ENCODE assay signal across 8 mouse cellular contexts in the genomic region with DNA sequence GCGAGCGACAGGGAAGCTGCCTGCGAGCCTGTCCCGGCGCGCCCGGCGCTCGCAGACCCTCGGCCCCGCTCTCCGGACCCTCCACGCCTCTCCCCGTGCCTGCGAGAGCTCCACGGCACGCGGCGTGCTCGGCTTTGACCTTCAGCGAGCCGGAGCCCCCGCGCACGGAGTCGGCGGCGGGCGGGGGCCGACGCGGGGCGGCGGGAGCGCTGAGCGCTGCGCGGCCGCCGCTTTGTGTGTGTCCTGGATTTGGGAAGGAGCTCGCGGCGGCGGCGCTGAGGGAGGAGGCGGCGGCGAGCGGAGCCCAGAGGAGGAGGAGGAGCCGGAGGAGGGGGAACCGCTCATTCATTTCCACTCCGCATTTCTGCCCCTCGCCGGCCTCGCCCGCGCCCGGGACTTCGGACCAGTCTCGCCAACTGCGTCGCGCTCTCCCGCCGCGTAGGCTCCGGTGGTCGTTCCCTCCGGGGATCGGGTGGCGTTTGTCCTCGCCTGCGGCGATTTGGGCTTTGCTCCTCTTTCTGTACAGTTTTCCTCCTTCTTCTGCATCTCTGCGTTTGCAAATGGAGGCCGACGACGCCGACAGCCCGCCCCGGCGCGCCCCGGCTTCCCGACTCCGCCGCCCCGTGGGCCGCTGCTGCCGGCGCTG. TPM values are rescaled to one million over a fixed set of nuclear protein-coding genes. Genes with fewer than 3 reads are reported as not detected.
DNase-seq lines count a peak whose midpoint lies in the region; ATAC-seq and TF ChIP-seq lines count a peak whose summit lies in the region.

No protein-coding gene starts in this region.

- peaks cover 2% of the 10 kb centered on the region for H3K4me1 ChIP-seq in ES-Bruce4 (ENCODE audit: control insufficient read depth, insufficient read depth, low read length)
- H3K4me1 ChIP-seq in forebrain, postnatal 0 days (ENCODE audit: insufficient read depth) = peaks cover 13% of the 10 kb centered on the region

- no peak for TF ChIP-seq POLR2A in ES-Bruce4 (IDR thresholded peaks at IDR 0.05; ENCODE audit: insufficient read depth, low read length)

- peak overlapping the region; percentile 98 for H3K4me2 ChIP-seq in forebrain, postnatal 0 days (ENCODE audit: low read depth)

- TF ChIP-seq CTCF in ES-Bruce4 (IDR thresholded peaks at IDR 0.05; ENCODE audit: low read depth, low read length) = no peak
- TF ChIP-seq CTCF in forebrain, postnatal 0 days (IDR thresholded peaks at IDR 0.05; ENCODE audit: low read depth) = no peak

- no peak overlapping the region; the same call in 1 of the 2 replicates for H3K27ac ChIP-seq in ES-Bruce4 (ENCODE audit: insufficient read depth, low read length)
- peak overlapping the region; percentile 99 for H3K27ac ChIP-seq in forebrain, postnatal 0 days (ENCODE audit: low read depth, low read length)

- H3K27me3 ChIP-seq in ES-Bruce4 (ENCODE audit: control insufficient read depth, insufficient read depth, low read length, poor library complexity, severe bottlenecking) = no peaks in the 10 kb centered on the region; the same call in none of the 2 replicates
- no peaks in the 10 kb centered on the region for H3K27me3 ChIP-seq in forebrain, postnatal 0 days (ENCODE audit: insufficient read depth, low read length)

- peak; percentile 86 to 87 for DNase-seq in cerebellum, adult 18-20 months
- DNase-seq in forebrain, postnatal 0 days = peak; percentile 80
- DNase-seq in heart, postnatal 4 days = peak; percentile 85
- DNase-seq in layer of hippocampus, postnatal 14 days (ENCODE audit: low spot score in 2 of 2) = peak; percentile 77 to 80
- peak; percentile 89 for DNase-seq in lung, postnatal 10 days
- DNase-seq in retina, embryonic 14.5 days (ENCODE audit: low spot score) = peak; percentile 84
- peak; percentile 65 for DNase-seq in thymus, postnatal 25 days

- WGBS in forebrain, postnatal 0 days = 2% methylated on average over 80 of the region's 91 CpGs

- no peak for TF ChIP-seq EP300 in ES-Bruce4 (IDR thresholded peaks at IDR 0.05; ENCODE audit: insufficient read depth, low read depth, low read length)

- H3K4me3 ChIP-seq in ES-Bruce4 (ENCODE audit: low read depth, low read length) = peak overlapping the region; percentile 98
- peak overlapping the region; percentile 97 for H3K4me3 ChIP-seq in forebrain, postnatal 0 days (ENCODE audit: low read depth, low read length)

- no peaks in the 10 kb centered on the region for H3K9me3 ChIP-seq in ES-Bruce4 (replicated peaks; ENCODE audit: control insufficient read depth, insufficient read depth, low read length, poor library complexity, severe bottlenecking)
- H3K9me3 ChIP-seq in forebrain, postnatal 0 days (ENCODE audit: low read length) = no peaks in the 10 kb centered on the region

- peak; percentile 53 for ATAC-seq in forebrain, postnatal 0 days

- H3K9ac ChIP-seq in ES-Bruce4 (ENCODE audit: low read depth, poor library complexity, severe bottlenecking) = peak overlapping the region; percentile 98
- peak overlapping the region; percentile 90 for H3K9ac ChIP-seq in forebrain, postnatal 0 days

- H3K36me3 ChIP-seq in ES-Bruce4 (ENCODE audit: control insufficient read depth, insufficient read depth, low read length, poor library complexity, severe bottlenecking) = no peaks in the 10 kb centered on the region
- no peaks in the 10 kb centered on the region for H3K36me3 ChIP-seq in forebrain, postnatal 0 days (ENCODE audit: insufficient read depth)

RNA-seq across cellular contexts. Expression of a gene that starts 0.5 kb away (rescaled TPM):
- polyA plus RNA-seq in ES-Bruce4 (2011; ENCODE audit: insufficient read depth, insufficient read length, low read depth, missing spikeins) = 58.4 and 62.0 TPM in 2 replicates
- 31.6 and 37.8 TPM in 2 replicates for total RNA-seq in forebrain, postnatal 0 days (2014; rRNA removed)
- polyA plus RNA-seq in forebrain, postnatal 0 days (2015; fragmentation: Nextera tagmentation; extraction: Ambion mirVana) = 8.1 and 12.8 TPM in 2 replicates
- 10 to 100 TPM; 53.5 to 58.5 TPM for total RNA-seq in heart, postnatal 4 days (2021)
- total RNA-seq in layer of hippocampus, postnatal 14 days (2021) = 10 to 100 TPM; 39.0 to 41.0 TPM
